Mouse (Mus musculus) urinary bladder, adult 18-20 months (tissue): ENCODE measurements around the gene Ezh1.

Experiments used
- DNase-seq, 2 experiments: peaks; one replicate each; pipeline ENCODE4 v3.0.0; 2022; ENCODE audit warnings: low spot score in 2 of 2, mixed read lengths in 2 of 2

Ezh1 gene

DNA sequence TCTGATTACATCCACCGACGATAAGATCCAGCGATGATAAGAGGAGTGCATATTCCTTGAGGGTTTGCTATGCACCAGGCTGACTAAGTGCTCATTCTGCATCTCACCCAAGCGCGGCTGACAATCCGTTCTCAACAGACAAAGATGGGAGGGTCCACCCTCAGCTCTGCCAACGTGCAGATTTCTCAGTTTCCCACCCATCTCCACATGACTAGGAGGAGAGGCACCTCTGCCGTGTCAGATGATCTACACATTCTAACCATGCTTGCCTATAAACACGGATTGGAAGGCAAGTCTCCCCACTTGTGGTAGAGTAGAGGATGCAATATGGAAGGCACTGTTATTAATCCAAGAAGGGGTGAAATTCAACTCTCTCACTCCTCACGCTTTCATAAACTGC lies 77.5 kb downstream of the Ezh1 start:
- no peak for DNase-seq

DNA sequence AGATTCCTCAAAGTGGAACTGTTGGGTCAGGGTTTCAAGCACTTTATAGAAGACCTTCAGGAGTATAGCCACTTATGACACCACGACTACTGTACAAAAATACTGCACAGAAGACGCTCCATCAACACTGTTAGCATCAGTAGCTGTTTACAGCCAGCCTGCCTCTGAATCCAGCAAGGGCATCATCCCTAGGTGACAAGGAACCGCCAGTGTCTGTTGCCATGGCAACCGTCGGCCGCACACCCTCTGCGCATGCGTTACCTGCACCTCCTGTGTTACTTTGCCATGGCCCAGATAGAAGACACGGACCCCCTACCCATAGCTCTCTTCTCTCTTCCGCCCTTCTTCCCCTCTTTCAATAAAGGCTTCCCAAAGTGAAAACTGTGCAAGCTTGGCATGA lies 79.9 kb downstream of the Ezh1 start:
- no peak for DNase-seq

DNA sequence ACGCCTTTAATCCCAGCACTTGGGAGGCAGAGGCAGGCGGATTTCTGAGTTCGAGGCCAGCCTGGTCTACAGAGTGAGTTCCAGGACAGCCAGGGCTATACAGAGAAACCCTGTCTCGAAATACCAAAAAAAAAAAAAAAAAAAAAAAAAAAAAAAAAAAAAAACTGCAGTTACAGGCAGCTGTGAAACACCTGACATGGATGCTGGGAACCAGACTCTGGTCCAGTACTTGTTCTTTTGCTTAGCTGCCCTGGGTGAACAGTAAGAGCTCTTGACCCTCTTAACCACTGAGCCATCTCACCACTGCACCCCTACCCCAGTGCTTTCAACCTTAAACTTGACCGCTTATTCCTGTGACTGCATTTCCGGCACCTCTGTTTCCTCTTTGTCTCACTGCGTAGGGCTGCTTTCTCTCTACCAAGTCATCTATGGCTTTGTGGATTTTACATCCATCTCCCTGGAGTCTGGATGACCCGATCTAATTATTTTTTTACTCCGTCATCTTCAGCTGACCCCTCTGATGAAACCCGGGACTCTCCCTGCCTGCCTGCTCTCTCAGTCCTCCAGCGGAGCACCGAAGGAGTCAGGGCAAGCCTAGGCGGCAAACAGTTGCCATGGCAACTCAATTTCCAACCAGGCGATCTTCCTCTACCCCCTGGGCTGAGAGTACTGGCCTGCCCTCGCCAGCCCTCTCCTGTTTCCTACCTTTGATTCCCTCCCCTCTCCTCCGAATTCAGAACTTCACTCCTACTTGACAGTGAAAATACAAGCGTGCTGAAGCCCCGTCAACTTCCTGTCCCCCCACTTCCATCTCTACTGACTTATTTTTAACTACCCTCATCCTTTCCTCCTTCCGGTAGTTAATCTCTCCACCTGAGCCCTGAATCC lies 82.7 kb downstream of the Ezh1 start:
- DNase-seq, result no peak

DNA sequence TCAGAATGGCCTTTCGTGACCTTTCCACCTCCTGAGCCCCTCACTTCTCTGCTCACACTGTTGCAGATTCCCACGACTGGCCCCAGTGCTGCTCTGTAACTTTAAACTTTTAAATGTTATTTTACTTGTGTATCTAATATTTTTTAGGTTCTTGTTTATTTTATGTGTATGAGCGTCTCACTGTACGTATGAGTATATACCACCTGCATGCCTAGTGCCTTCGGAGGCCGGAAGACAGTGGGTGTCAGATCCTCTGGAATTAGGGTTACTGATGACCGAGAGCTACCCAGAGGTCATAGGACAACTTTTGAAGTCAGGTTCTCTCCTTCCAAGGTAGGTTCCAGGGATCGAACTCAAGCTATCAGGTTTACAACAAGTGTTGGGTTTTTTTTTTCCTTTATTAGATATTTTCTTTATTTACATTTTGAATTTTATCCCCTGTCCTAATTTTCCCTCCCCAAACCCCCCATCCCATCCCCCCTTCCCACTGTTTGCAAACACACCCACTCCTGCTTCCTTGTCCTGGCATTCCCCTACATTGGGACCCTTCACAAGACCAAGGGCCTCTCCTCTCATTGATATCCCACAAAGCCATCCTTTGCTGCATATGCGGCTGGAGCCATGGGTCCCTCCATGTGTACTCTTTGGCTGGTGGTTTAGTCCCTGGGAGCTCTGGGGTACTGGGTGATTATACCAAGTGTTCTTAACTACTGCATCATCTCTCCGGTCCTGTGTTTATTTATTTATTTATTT lies 83.9 kb downstream of the Ezh1 start:
- DNase-seq, result no peak
